Mouse (Mus musculus): ENCODE measurements around the gene Hmg20a.
A peak's percentile ranks its signal among the peaks of the same experiment; 100 is the strongest.

Gene Hmg20a

GRCm38 (mm10) chr9:56497181-56497864, 78.9 kb downstream of the Hmg20a start:
- no peak for DNase-seq (ENCODE audit: low spot score in 2 of 2)

DNA sequence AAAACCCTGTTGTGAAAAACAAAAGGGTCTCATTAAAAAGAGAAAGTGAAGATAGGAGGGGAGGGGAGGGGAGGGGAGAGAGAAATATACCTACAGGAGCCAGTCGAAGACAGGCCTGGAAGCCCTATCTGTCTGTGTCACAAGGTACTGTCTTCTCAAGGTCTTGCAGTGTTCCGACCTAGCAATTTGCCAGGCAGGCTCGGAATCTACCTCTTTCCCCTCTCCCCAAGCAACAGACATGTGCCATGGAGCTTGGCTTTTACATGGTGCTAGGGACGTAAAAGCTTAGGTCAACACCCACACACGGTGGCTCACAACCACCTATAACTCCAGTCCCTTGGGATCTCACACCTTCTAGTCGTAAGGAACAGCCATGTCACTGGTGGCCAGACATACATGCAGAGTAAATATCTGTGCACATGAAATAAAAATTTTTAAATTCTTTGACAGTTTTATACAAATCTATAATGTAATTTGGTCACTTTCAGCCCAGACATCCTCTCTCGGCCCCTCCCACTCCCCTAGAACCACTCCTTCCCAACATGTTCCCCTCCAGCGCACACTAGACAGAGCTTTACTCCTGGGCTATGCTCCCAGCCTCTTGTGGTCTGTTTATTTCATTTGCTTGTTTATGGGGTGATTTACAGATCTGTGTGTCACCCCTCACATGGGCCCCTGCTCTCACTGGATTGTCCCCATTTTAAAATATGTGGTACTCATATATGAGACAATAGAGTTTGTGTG, 81.1 kb downstream of the Hmg20a start:
- DNase-seq (ENCODE audit: low spot score in 2 of 2): no peak

DNA sequence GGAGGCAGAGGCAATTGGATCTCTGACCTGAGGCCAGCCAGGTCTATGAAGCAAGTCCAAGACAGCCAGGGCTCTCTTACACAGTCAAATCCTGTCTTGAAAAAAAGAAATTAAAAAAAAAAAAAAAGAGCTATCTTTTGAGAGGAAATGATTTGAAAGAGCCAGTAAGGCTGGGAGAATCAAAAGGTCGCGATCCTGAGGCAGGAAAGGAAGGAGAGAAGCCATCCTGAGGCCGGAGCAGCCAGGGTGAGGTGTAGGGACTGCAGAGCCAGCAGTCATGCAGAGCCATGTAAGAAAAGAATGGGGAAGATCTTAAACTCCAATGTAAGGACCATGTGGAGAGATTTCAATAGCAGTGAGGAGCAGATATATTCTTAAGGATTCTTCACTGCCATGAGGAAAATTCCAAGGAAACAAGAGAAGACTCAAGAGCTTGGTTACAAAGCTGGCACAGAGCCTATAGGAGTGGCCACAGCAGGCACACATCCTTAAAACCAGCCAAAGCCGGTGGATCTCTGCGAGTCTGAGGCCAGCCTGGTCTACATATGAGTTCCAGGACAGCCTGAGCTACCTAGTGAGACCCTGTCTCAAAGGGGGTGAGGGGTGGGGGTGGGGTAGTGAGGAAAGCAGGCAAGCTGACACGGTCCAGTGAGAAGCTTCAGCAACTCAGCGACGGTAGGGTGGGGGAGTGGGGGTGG, 82.6 kb downstream of the Hmg20a start:
- no peak for DNase-seq (ENCODE audit: low spot score in 2 of 2)

GRCm38 (mm10) chr9:56501721-56502542, 83.5 kb downstream of the Hmg20a start:
- no peak for DNase-seq (ENCODE audit: low spot score in 2 of 2)

- DNase-seq (ENCODE audit: low spot score in 2 of 2): no peak
Measured at GRCm38 (mm10) chr9:56502543-56502971, 84.1 kb downstream of the Hmg20a start.

DNA sequence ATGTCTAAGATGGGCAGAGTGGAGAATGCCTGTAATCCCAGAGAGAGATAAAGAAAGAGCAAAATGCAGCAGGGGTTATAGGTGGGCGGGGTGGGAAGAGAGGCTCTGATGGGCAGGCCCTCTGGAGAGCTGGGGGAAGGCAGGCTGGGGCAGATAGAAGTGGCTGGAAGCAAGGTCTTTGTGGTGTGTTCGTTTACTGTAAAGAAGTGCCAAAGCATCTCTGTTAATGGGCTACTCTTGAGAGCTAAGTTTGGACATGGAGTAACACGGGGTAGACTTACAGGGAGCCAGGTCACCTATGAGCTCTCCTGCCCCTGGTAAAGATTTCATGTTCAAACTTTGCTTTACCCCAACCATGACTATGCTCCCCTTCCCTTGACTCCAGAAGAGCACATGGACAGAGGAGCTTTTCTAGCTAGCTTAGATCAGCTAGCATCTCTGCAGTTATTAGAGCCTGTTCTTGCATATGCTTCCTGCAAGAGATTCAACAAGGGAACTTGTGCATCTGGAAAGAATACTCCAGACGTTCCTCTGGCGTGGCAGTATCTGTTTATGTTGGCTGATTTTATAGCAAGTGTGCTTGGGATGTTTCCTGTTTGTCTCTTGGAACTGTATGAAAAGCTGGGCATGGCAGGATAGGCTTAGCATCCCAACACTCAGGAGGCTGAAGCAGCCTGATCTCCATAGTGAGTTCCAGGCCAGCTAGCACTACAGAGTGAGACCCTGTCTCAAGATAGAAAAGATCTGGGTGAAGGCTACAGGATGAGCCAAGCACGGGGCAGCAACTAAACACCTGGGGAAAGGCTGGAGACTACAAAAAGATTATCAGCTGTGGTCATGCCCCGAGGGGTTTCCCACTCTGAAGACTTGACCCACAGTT, 85.5 kb downstream of the Hmg20a start:
- DNase-seq (ENCODE audit: low spot score in 2 of 2): no peak

GRCm38 (mm10) chr9:56504511-56504910, 86.1 kb downstream of the Hmg20a start:
- no peak for DNase-seq (ENCODE audit: low spot score in 2 of 2)

DNA sequence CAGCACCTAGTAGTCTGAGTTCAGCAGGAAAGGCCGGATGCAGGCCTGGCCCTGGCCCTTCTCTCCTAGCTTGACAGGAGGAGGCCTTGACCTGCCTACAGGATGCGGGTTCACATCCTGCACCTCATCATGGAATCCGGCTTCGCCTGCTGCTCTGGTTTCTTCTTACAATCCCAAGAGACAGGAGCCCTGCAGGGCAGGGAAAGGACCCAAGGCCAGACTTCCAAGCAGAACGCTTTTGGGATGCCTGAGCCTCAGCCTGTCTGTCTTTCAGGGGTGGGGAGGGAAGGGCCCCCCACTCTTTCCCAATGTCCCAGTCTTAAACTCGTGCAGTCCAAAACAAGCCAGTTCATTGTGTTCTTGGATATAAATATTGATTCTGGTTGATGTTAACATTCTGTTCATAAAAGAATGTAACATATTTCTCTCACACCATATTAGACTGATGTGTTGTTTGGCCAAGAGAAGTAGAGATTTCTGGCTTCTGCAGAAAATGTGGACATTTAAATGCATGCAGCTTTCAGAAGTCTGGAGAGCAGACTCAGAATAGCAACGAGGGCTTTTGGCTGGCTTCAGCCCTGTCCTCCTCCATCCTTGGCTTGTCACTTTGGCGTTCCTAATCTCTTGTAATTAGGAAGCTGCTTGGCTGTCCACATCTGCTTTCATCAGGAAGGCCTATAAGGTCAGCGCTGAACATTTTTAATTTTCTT, 86.8 kb downstream of the Hmg20a start:
- no peak for DNase-seq (ENCODE audit: low spot score in 2 of 2)

DNA sequence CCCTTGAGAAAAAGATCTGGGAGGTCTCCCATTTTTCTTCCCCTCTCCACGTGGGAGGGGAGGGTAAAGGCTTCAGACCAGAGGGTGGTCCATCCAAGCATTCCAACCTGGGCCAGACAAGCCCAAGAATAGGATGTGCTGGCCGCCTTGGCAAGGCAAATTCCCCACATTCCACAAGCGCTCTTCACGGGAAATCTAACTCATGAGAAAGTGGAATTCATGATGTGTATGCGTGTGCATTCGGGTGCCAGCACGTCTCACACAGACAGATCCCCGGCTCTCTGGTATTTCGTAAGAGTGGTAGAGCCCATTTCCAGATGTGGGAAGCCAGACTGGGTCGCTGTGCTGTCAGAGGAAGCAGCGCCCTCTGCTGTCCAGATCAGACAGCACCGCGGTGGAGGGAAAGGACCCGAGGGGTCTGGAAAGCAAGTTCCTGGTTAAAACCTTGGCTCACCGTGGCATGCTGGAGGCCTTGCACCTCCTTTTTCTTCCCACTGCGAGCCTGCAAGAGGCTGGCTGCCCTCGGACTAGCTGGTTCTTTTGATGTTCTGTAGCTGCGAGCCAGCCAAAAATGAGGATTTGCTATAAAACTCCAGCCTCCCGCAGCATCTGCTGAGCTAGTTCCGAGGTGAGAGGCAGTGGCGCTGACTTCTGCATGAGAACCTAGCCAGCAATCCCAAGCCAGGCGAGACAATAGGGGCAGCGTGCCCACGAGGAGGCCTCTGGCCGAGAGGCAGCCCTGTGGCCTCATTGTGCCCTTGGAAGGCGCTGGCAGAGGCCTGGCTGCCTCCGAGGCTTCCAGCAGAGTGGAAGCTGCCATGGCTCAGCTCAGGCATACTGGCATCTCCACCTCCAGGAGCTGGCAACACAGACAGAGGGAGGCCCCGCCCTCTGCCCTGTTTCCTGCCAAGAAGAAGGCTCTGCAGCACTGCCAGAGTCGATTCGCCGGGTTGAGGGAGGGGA, 87.7 kb downstream of the Hmg20a start:
- peak; percentile 70 to 80 for DNase-seq (ENCODE audit: low spot score in 2 of 2)

DNA sequence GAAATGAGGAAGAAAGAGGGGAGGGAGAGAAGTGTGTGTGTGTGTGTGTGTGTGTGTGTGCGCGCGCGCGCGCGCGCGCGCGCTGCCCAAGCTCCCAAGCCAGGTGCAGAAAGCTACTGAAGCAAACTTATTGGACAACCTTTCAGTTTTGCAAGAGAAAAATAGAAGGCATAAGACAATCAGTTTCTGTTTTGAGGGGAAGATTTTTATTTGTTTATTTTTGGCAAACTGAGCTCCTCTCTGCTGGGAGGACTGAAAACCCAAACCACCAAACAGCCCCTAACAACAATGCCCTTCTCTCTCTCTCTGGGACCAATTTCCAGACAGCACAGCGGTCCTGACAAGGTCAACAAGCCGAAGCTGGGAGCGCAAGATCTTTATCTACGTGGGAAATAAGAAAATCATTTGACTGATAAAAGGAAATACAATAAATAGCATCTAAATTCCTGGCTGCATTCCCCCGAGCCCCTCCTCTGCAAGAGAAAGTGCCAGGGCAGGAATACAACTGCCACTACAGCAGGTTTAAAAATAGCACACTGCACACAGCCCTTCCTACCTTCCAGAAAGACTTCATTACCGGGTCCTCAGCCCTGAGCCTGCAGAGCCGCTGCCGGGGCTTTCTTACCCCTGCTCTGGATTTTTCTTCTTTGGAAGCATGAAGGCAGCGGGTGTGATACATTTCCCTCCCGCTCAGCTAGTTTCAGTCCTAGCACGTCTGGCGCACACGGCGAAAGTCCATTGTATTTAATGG, 88.7 kb downstream of the Hmg20a start:
- no peak for DNase-seq (ENCODE audit: low spot score in 2 of 2)

DNA sequence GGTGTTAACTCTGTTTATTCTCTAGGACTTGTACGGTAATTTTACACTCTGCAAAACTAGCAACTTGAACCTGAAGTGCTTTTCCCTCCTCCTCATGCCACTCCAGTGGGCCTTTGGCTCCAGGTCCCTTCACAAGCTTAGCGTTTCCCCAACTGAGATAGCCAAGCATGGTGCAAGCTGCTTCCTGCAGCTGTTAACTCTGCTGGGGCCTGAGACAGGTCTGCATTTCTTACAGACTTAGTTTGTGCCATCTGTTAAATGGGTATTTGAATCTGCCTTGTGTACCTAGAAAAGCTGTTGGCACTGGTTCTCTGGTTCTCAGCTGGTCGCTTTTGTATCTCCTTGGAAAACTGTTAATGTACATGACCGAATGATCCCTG, 89.3 kb downstream of the Hmg20a start:
- no peak for DNase-seq (ENCODE audit: low spot score in 2 of 2)

DNA sequence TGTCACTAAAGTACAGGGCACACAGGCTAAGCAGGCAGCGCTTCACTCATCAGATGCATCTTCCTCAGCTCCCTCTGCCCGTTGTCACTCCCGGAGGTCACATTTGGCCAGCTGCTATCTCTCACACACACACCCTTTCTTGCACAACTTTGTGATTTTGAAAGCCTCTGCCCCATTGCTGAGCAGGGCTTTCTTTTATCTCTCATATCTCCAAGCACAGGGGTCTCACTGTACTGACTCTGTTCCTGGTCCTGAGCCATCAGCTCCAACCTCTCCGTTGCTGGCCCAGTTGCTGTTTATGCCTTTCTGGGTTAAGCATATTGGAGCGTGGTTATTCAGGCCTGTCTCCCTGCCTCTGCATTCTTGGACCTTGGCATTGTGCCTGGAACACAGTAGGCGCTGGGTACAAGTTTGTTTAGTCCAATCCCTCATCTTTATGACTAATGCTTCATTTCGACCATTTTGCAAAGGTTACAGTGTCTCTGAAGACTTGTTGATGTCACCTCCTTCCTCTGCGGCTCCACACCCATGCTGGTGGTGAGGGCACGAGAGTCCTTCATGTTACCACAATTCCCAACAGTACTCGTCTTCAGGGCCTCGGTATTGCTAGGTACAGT, 90.5 kb downstream of the Hmg20a start:
- DNase-seq (ENCODE audit: low spot score in 2 of 2): no peak

DNA sequence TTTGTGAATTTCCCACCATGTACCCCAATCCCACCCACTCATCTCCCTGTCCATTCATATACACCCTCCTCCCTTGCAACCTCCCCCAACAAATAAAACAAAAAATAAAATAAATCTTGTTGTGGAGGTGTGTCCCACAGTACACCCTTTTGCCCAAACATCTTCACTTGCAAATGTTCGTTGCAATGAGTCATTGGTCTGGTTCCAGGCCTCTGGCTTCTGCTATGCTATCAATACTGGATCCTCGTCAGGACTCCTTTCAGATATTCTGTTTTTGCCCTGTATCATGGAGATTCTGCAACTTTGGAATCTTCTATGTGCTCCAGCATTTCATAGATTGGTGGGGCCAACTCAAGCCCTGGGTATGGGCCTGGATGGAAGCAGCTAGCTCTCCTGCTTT, 91.9 kb downstream of the Hmg20a start:
- no peak for DNase-seq (ENCODE audit: low spot score in 2 of 2)

GRCm38 (mm10) chr9:56512486-56512885, 94.1 kb downstream of the Hmg20a start:
- no peak for DNase-seq (ENCODE audit: low spot score in 2 of 2)

- DNase-seq (ENCODE audit: low spot score in 2 of 2): no peak
Measured at GRCm38 (mm10) chr9:56515110-56515509, 96.7 kb downstream of the Hmg20a start.

DNA sequence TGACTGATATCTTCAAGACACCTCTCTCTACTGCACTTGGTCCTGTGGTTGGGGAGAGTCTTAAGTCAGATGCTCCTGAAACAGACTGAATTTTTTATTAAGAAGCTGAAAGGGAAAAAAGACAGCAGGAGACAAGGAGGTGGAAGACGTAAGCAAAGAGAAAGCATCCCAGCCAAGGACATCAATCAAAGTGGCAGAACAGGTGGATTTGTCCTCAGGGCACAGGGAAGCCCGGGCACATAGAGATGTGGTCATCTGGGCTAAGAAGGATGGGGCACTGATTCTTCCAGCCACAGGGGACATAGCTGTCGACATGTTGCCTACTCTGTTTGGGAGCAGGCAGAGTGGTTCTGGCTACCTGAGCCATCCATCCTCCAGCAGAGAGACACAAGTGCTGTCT, 97.8 kb downstream of the Hmg20a start:
- DNase-seq (ENCODE audit: low spot score in 2 of 2): no peak

GRCm38 (mm10) chr9:56516692-56517263, 98.4 kb downstream of the Hmg20a start:
- DNase-seq (ENCODE audit: low spot score in 2 of 2): no peak

- no peak for DNase-seq (ENCODE audit: low spot score in 2 of 2)
Measured at GRCm38 (mm10) chr9:56522281-56522680, 103.9 kb downstream of the Hmg20a start.

All from spleen, postnatal 14 days (tissue).